Mouse (Mus musculus): ENCODE results near the gene Gm49398. TPM values are rescaled to one million over a fixed set of nuclear protein-coding genes. Genes with fewer than 3 reads are reported as not detected.

Gene Gm49398
- total and polyA plus RNA-seq, 3 experiments, result not detected

- Histone ChIP-seq H3K27ac (ENCODE audit: insufficient read depth, low read depth) (no peak within 1 kb of the TSS), H3K4me1 (ENCODE audit: control insufficient read depth in 1 of 2, insufficient read depth in 2 of 2) (no peaks in the 10 kb centered on the region), H3K36me3 (replicated peaks in 1 of 2; ENCODE audit: control insufficient read depth in 1 of 2, insufficient read depth in 1 of 2, low read length in 1 of 2) (no peaks in the 10 kb centered on the region), H3K9me3 (replicated peaks; ENCODE audit: low read length) (peaks cover 45% of the 10 kb centered on the region), H3K79me2 (replicated peaks; ENCODE audit: control insufficient read depth, extremely low read depth, insufficient read depth, poor library complexity, severe bottlenecking) (no peaks in the 10 kb centered on the region), H3K4me2 (ENCODE audit: insufficient read depth, low read depth, poor library complexity, severe bottlenecking) (no peak within 1 kb of the TSS), H3K9ac (ENCODE audit: insufficient read depth, low read depth) (no peak within 1 kb of the TSS), H3K4me3 (replicated peaks in 1 of 3; ENCODE audit: low read depth in 2 of 3, low read length in 2 of 3, poor library complexity in 1 of 3) (no peak within 1 kb of the TSS), H3K27me3 (replicated peaks) (no peaks in the 10 kb centered on the region)
- in situ Hi-C loops (cut with MboI; ENCODE audit: low pct_ligation_motif_present, low pct_unique_long_range_greater_than_20kb, low sequenced_read_pairs) (no loop called here), dilution Hi-C loops (cut with MboI; ENCODE audit: extremely low pct_ligation_motif_present, extremely low pct_unique_long_range_greater_than_20kb, low sequenced_read_pairs) (no loop called here)
- TF ChIP-seq POLR2AphosphoS2 (IDR thresholded peaks at IDR 0.05; ENCODE audit: low read depth, low read length) (no peak), MXI1 (IDR thresholded peaks at IDR 0.05; ENCODE audit: low read depth, low read length) (no peak), MYC (IDR thresholded peaks at IDR 0.05; ENCODE audit: low read depth, low read length) (no peak), PAX5 (IDR thresholded peaks at IDR 0.05; ENCODE audit: low read length) (no peak), KAT2A (IDR thresholded peaks at IDR 0.05; ENCODE audit: insufficient replicate concordance, low read length) (no peak), MAFK (IDR thresholded peaks at IDR 0.05; ENCODE audit: insufficient replicate concordance, low read length) (no peak), IRF4 (IDR thresholded peaks at IDR 0.05; ENCODE audit: low read depth, low read length) (no peak), CHD2 (IDR thresholded peaks at IDR 0.05; ENCODE audit: low read length) (no peak), TBP (conservative IDR thresholded peaks at IDR 0.05; ENCODE audit: low read depth, low read length) (no peak), GABPA (IDR thresholded peaks at IDR 0.05; ENCODE audit: insufficient replicate concordance, low read depth, low read length) (no peak), RCOR1 (conservative IDR thresholded peaks at IDR 0.05; ENCODE audit: low read depth, low read length) (no peak), CHD1 (IDR thresholded peaks at IDR 0.05; ENCODE audit: low read depth, low read length) (no peak), ELF1 (IDR thresholded peaks at IDR 0.05; ENCODE audit: low read depth, low read length) (no peak), HCFC1 (IDR thresholded peaks at IDR 0.05; ENCODE audit: low read depth, low read length) (no peak), NRF1 (IDR thresholded peaks at IDR 0.05; ENCODE audit: low read depth, low read length) (no peak), ZC3H11A (IDR thresholded peaks at IDR 0.05; ENCODE audit: low read depth, low read length) (no peak), UBTF (IDR thresholded peaks at IDR 0.05; ENCODE audit: low read depth, low read length) (no peak)
- DNase-seq (ENCODE audit: extremely low read depth), result no peak
These were observed 85.3 kb downstream of the Gm49398 start, which contains the start of gene Cts6 for GRCm38 (mm10) chr13:61203310-61203709. Cts6 (minus strand) TSS chr13:61203410.

Other genes with a start within 250 kb of the Gm49398 start
- not detected in 2 replicates for gene Ctsq, start 248.2 kb downstream of the Gm49398 start, total RNA-seq (2012; rRNA removed)
- not detected in 2 replicates for gene Ctsq, start 248.2 kb downstream of the Gm49398 start, total RNA-seq (2014; rRNA removed)
- not detected in 2 replicates for gene Ctsq, start 248.2 kb downstream of the Gm49398 start, polyA plus RNA-seq (2012; ENCODE audit: insufficient read length, low read depth)
- gene Ctsr, start 124.6 kb downstream of the Gm49398 start, total RNA-seq (2012; rRNA removed), result not detected in 2 replicates
- gene Ctsr, start 124.6 kb downstream of the Gm49398 start, total RNA-seq (2014; rRNA removed), result not detected in 2 replicates
- not detected in 2 replicates for gene Ctsr, start 124.6 kb downstream of the Gm49398 start, polyA plus RNA-seq (2012; ENCODE audit: insufficient read length, low read depth)
- not detected in 2 replicates for gene Cts6, start 85.4 kb downstream of the Gm49398 start, total RNA-seq (2012; rRNA removed)
- gene Cts6, start 85.4 kb downstream of the Gm49398 start, total RNA-seq (2014; rRNA removed), result not detected in 2 replicates
- not detected in 2 replicates for gene Cts6, start 85.4 kb downstream of the Gm49398 start, polyA plus RNA-seq (2012; ENCODE audit: insufficient read length, low read depth)
- not detected in 2 replicates for gene Cts8, start 33.5 kb downstream of the Gm49398 start, total RNA-seq (2012; rRNA removed)
- gene Cts8, start 33.5 kb downstream of the Gm49398 start, total RNA-seq (2014; rRNA removed), result not detected in 2 replicates
- not detected in 2 replicates for gene Cts8, start 33.5 kb downstream of the Gm49398 start, polyA plus RNA-seq (2012; ENCODE audit: insufficient read length, low read depth)
- not detected in 2 replicates for gene Cts7, start 69.4 kb upstream of the Gm49398 start, total RNA-seq (2012; rRNA removed)
- not detected in 2 replicates for gene Cts7, start 69.4 kb upstream of the Gm49398 start, total RNA-seq (2014; rRNA removed)
- gene Cts7, start 69.4 kb upstream of the Gm49398 start, polyA plus RNA-seq (2012; ENCODE audit: insufficient read length, low read depth), result not detected in 2 replicates